Mouse (Mus musculus): ENCODE measurements around the gene Gna15. TPM values are rescaled to one million over a fixed set of nuclear protein-coding genes. Genes with fewer than 3 reads are reported as not detected.
A peak's percentile ranks its signal among the peaks of the same experiment; 100 is the strongest.

Gene Gna15
- polyA plus RNA-seq, 1 experiment from 2014 or later = 1.2 TPM

DNA sequence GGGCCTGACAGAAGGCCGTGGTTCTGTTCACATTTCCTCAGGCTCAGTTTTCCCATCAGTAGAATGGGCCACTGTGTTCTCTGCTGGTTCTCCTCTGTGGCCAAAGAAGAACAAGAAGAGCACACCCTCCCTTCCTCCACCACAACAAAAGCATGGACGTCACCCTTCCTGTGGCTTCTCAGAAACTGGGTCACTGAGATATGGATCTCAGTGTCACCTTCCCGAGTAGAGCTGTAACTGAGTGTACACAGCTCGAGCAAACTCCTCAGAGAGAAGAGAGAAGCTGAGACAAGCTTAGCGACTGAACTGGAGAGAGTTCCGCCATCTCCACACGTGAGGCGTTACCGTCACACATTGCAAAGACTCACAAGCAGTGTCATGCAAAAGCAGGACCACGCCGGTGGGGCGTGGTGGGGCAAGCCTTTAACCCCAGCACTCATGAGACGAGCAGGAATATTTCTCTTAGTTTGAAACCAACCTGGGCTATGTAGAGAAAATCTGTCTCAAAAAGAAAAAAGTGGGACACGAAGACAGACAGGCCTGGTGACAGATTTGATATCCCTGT is 13.7 kb downstream of the Gna15 start:
- ATAC-seq (ENCODE audit: low FRiP score, low read depth) = no peak
- Histone ChIP-seq H3K27me3 (no peaks in the 10 kb centered on the region), H3K9me3 (no peaks in the 10 kb centered on the region), H3K27ac (replicated peaks) (no peak overlapping the region), H3K4me3 (no peak overlapping the region), H3K4me2 (no peak overlapping the region), H3K4me1 (replicated peaks) (no peaks in the 10 kb centered on the region), H3K36me3 (no peaks in the 10 kb centered on the region), H3K9ac (no peak overlapping the region)
- 83% methylated on average over 14 of the region's 14 CpGs for WGBS

DNA sequence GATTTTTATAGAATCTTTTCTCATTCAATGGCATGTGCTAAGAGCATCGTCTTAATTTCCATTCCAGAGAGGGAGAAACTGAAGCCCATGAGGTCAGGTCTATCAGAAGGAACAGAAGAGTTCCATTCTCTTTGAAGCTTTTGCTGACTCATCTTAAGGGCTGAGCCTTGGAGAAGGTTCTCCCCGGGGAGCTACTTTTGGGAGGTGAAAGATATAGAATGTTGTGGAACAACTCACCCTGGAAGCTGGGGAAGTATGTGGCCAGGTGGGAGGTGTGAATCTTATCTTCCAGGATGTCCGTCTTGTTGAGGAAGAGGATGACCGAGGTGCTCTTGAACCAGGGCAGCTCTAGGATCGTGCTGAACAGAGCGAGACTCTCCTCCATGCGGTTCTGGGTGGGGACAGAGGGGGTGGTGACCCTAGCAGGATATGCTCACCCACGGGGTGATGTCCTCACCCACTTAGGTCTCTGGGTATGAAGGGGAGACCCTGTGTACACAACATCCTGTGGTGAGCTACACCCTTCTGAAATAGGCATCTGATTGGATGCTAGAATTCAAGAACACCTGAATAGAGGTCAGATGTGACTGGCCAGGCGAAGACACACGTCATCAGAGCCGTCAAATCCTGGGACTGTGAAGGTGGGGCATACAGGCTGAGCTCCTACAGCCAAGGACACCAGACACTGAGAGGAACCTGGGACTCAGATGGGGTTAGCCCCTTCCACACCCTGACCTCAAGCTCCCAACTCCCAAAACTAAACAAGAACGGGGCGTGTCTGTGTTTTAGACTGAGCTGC is 16.1 kb downstream of the Gna15 start:
- Histone ChIP-seq H3K4me3 (no peak overlapping the region), H3K4me2 (no peak overlapping the region), H3K27ac (replicated peaks) (no peak overlapping the region), H3K27me3 (0 out of 2 replicates have a peak, but pooled peaks cover 6% of the 10 kb centered on the region), H3K4me1 (replicated peaks) (0 out of 2 replicates have a peak, but pooled peaks cover 2% of the 10 kb centered on the region), H3K9ac (no peak overlapping the region), H3K36me3 (no peaks in the 10 kb centered on the region), H3K9me3 (no peaks in the 10 kb centered on the region)
- 77% methylated on average over 13 of the region's 13 CpGs for WGBS
- no peak for ATAC-seq (ENCODE audit: low FRiP score, low read depth)

DNA sequence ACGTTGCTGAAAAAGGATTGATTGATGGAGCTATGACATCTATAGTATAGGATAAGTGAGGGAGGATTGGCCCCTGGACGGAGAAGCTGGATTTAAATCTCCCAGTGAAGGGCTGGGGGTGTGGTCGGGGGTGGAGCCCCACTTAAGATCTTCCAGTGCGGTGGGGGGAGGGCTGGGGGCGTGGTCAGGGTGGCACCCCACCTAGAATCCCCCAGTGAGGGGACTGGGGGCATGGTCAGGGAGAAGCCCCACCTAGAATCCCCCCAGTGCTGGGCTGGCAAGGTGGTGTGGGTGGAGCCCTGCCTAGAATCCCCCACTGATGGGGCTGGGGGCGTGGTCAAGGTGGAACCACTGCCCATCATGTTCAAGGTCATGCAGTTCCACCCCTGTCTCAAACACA is 16.9 kb downstream of the Gna15 start:
- 34% methylated on average over 6 of the region's 6 CpGs for WGBS
- Histone ChIP-seq H3K4me1 (replicated peaks) (0 out of 2 replicates have a peak, but pooled peaks cover 4% of the 10 kb centered on the region), H3K4me2 (no peak overlapping the region), H3K4me3 (no peak overlapping the region), H3K9me3 (no peaks in the 10 kb centered on the region), H3K9ac (no peak overlapping the region), H3K27me3 (0 out of 2 replicates have a peak, but pooled peaks cover 6% of the 10 kb centered on the region), H3K36me3 (no peaks in the 10 kb centered on the region), H3K27ac (replicated peaks) (no peak overlapping the region)
- ATAC-seq (ENCODE audit: low FRiP score, low read depth) = no peak

DNA sequence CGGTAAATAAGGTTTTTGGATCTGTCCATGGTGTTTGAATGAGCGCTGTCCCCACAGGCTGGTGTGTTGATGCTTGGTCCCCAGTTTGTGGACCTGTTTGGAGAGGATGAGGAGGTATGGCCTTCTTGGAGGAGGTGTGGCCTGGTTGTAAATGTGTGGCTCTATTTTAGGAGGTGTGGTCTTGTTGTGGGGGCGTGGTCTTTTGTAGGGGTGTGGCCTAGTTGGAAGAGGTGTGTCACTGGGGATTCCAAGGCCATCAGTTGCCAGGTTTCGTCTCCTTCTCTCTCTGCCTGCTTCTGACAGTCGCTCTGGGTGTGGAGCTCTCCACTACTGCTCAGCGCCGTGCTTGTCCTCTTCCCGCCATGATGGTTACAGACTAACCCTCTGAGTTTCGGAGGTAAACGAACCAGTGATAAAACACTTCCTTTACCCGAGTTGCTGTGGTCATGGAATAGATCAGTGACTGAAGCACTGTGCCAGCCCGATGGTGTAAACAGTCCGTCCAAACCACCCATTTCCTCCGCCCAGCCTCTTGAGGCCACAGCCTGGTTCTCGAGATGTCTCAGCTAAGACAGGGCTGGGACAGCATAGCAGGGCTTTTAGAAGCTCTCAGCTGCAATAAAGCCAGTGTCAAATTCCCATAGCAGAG is 18.9 kb downstream of the Gna15 start:
- Histone ChIP-seq H3K4me2 (no peak overlapping the region), H3K27ac (replicated peaks) (no peak overlapping the region), H3K4me3 (no peak overlapping the region), H3K4me1 (replicated peaks) (0 out of 2 replicates have a peak, but pooled peaks cover 4% of the 10 kb centered on the region), H3K36me3 (no peaks in the 10 kb centered on the region), H3K27me3 (0 out of 2 replicates have a peak, but pooled peaks cover 8% of the 10 kb centered on the region), H3K9me3 (no peaks in the 10 kb centered on the region), H3K9ac (no peak overlapping the region)
- 78% methylated on average over 12 of the region's 15 CpGs for WGBS
- no peak for ATAC-seq (ENCODE audit: low FRiP score, low read depth)

DNA sequence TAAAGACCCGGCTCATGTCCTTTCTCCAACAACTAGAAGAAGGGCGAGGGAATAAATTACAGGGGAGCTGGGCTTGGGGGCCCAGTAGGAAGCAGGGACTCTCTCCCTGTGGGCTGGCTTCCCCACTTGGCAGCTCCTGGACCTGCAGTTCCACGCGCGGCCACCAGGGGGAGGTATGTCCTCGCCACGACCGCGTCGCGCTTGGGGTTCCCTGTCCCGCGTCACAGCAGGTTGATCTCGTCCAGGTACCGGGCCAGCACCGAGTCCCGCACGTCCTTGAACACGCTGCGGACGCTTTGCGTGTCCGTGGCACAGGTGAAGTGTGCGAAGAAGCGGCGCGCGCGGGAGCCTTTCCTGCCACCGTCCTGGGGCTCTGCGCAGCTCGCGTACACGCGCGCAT is 21.4 kb downstream of the Gna15 start:
- Histone ChIP-seq H3K27me3 (0 out of 2 replicates have a peak, but pooled peaks cover 8% of the 10 kb centered on the region), H3K4me3 (peak overlapping the region; percentile 48), H3K9me3 (no peaks in the 10 kb centered on the region), H3K4me2 (peak overlapping the region; percentile 86), H3K27ac (replicated peaks) (no peak overlapping the region), H3K4me1 (replicated peaks) (peaks cover 7% of the 10 kb centered on the region; the same call in 1 of the 2 replicates), H3K36me3 (no peaks in the 10 kb centered on the region), H3K9ac (peak overlapping the region; percentile 51)
- 0 out of 2 replicates have a peak, but pooled peaks have one; percentile 13 for ATAC-seq (ENCODE audit: low FRiP score, low read depth)
- 6% methylated on average over 36 of the region's 36 CpGs for WGBS

DNA sequence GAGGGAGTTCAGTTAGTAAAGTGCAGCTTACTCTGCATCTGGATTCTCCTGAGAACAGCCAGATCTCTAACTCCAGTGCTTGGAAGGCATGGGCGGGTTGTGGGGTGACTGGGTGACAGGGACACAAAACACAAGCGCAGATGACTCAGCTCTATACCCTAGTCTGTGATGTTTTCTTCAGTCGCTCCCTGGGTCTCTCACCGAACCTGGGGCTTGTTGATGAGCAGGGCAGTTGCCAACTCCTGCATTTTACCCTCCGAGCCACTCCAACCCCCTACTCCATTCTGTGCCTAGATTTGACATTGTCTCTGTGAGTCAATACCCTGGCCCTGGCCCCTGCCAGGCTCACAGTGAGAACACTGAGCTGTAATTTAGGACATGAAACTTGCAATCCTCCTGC is 22.2 kb downstream of the Gna15 start:
- no peak overlapping the region for H3K4me2 ChIP-seq
- no peak overlapping the region for H3K27ac ChIP-seq (replicated peaks)
- H3K4me1 ChIP-seq (replicated peaks) = peaks cover 13% of the 10 kb centered on the region
- H3K4me3 ChIP-seq = no peak overlapping the region
- H3K27me3 ChIP-seq = 0 out of 2 replicates have a peak, but pooled peaks cover 8% of the 10 kb centered on the region
- H3K9ac ChIP-seq = no peak overlapping the region
- H3K36me3 ChIP-seq = no peaks in the 10 kb centered on the region
- no peaks in the 10 kb centered on the region for H3K9me3 ChIP-seq
- ATAC-seq (ENCODE audit: low FRiP score, low read depth) = no peak
- WGBS = 88% methylated on average over 5 of the region's 5 CpGs

DNA sequence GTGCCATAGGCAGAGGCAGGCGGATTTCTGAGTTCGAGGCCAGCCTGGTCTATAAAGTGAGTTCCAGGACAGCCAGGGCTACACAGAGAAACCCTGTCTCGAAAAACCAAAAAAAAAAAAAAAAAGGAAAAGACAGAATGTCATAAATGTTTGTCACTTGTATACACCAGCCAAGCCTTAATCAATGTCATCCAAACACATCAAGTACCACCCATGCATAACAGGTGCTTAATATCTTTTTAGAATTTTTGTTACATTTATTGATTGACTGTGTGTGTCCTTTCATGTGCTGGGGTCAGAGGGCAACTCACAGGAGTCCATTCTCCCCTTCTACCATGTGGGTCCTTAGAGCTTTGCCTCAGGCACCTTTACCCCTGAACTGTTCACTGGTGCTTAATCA is 24.0 kb downstream of the Gna15 start, which contains the start of gene S1pr4:
S1pr4 (minus strand) TSS at position 101 of the 400 bp plus-strand sequence.
- no peak for ATAC-seq (ENCODE audit: low FRiP score, low read depth)
- Histone ChIP-seq H3K4me1 (replicated peaks) (peaks cover 20% of the 10 kb centered on the region), H3K9ac (no peak within 1 kb of the TSS), H3K27me3 (0 out of 2 replicates have a peak, but pooled peaks cover 8% of the 10 kb centered on the region), H3K4me3 (no peak within 1 kb of the TSS), H3K4me2 (no peak within 1 kb of the TSS), H3K9me3 (no peaks in the 10 kb centered on the region), H3K27ac (replicated peaks) (no peak within 1 kb of the TSS), H3K36me3 (no peaks in the 10 kb centered on the region)
- WGBS = 93% methylated on average over 3 of the region's 3 CpGs

DNA sequence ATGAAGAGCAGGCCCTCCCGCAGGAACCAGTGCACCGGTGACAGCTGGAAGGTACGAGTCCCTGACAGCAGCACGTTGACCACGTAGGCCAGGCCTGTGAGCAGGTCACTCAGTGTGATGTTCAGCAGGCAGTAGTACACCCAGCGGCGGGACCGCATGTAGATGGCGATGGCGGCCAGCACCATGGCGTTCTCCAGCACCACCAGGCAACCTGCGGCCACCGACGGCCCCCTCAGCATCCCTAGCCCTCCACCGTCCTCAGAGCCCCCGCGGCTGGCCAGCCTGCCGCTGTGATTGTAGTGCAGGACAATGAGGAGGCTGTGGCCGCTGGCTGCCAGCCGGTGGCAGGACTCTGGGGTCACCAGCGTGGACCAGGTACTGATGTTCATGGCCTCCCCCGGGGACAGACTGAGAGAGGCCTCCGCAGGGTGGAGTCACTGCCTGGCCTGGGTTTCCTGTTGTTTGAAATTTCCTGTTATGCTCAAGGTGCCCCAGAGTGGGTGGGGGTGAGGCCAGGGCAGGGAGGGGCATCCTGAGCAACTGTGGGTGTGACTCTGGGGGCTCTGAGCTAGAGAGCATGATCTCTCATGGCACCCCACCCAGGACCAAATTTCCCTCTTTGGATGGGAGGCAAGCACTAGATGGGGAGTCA is 24.6 kb downstream of the Gna15 start:
- Histone ChIP-seq H3K4me1 (replicated peaks) (peaks cover 26% of the 10 kb centered on the region), H3K36me3 (no peaks in the 10 kb centered on the region), H3K27ac (replicated peaks) (no peak overlapping the region), H3K4me2 (no peak overlapping the region), H3K9me3 (no peaks in the 10 kb centered on the region), H3K27me3 (0 out of 2 replicates have a peak, but pooled peaks cover 8% of the 10 kb centered on the region), H3K9ac (no peak overlapping the region), H3K4me3 (no peak overlapping the region)
- 77% methylated on average over 23 of the region's 23 CpGs for WGBS
- no peak for ATAC-seq (ENCODE audit: low FRiP score, low read depth)

DNA sequence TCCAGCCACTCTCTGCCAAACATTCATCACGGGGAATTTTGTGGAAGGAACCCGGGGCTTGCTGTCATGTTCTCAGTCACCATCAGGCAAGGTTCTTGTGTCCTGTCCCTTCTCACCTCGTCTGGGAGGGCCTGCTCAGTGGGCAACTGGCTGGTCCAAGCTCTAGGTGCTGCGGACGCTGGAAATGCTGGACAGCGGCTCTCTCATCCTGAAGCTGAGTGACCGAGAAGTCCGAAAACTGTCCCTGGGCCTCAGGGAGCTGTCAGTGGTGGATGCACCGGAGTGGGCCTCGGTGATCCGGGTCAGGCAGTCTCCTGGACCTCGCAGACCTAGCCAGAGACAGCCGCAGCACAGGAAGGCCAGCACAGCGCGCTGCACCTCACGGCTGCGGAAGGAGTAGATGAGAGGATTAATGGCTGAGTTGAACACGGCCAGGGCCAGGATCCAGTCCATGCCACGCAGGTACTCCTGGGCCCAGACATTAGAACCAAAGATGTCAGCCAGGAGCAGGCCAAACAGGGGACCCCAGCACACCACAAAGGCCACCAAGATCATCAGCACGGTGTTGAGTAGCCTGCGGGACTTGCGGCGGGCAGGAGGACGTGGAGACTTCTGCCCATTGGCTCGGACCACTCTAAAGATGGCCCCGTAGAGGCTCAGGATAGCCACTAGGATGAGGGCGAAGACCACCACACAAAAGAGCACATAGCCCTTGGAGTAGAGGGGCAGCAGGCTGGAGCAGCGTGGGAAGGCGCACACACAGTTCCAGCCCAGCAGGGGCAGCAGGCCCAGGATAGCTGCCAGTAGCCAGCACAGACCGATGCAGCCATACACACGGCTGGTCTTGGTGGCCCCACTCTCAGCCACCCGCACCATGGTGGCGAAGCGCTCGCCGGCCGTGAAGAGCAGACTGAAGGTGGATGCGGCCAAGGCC is 25.4 kb downstream of the Gna15 start:
- no peak for ATAC-seq (ENCODE audit: low FRiP score, low read depth)
- no peak overlapping the region for H3K4me2 ChIP-seq
- H3K9ac ChIP-seq = no peak overlapping the region
- no peaks in the 10 kb centered on the region for H3K36me3 ChIP-seq
- 0 out of 2 replicates have a peak, but pooled peaks cover 3% of the 10 kb centered on the region for H3K27me3 ChIP-seq
- no peaks in the 10 kb centered on the region for H3K9me3 ChIP-seq
- H3K27ac ChIP-seq (replicated peaks) = no peak overlapping the region
- H3K4me3 ChIP-seq = no peak overlapping the region
- 87% methylated on average over 38 of the region's 38 CpGs for WGBS
- peaks cover 30% of the 10 kb centered on the region for H3K4me1 ChIP-seq (replicated peaks)

DNA sequence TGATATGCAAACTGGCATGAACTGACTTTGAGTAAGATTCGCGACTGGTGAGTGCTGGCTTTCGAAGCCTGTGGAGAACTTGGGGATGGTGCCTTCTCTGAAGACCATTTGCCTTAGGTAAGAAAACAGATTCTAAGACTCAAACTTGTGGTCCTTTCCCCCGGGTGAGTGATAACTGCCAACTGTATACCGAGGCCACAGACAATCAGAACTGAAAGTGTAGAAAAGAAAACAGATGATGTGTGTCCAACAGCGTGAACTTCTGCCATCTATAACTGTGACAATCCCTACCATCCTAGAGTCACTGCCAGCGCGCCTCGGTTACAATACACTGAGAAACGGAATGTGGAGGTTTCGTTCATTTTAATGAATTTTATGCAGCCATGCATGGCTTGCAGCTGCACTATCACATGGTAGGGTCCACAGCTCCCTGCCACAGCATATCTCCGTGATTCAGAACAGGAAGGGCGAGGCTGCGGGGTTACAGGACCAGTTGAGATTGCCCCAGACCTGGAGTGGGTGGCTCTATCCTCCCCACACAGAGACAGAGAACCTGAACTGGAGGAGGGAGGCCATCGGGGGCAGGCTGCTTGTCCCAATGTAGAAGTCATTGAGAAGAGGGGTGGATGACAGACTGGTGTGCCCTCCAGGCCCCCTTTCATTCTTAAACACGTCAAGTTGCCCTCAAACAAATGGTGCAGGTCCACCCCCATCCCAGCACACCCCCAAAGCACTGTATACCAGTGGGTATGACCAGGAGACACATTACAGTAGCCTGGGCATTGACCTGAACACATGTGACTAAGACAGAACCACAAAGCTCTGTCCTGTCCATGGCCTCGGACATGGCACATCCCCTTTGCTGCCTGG is 26.4 kb downstream of the Gna15 start:
- WGBS = 84% methylated on average over 17 of the region's 17 CpGs
- Histone ChIP-seq H3K4me1 (replicated peaks) (peaks cover 26% of the 10 kb centered on the region), H3K36me3 (peaks cover 5% of the 10 kb centered on the region), H3K4me2 (peak overlapping the region; percentile 99), H3K9ac (peak overlapping the region; percentile 51; the same call in 1 of the 2 replicates), H3K9me3 (no peaks in the 10 kb centered on the region), H3K4me3 (peak overlapping the region; percentile 81), H3K27ac (replicated peaks) (peak overlapping the region; percentile 87), H3K27me3 (0 out of 2 replicates have a peak, but pooled peaks cover 2% of the 10 kb centered on the region)
- no peak for ATAC-seq (ENCODE audit: low FRiP score, low read depth)

All from hindbrain, embryonic 15.5 days (tissue).